Mouse (Mus musculus): ENCODE results near the gene Socs1. TPM values are rescaled to one million over a fixed set of nuclear protein-coding genes. Genes with fewer than 3 reads are reported as not detected.
"Not testable (repeated sequence)": the region's sequence is repeated elsewhere in the genome, so short reads cannot be mapped to it uniquely, and the experiment has no call there.

The Socs1 gene
- under 1 TPM; 0.32 to 0.41 (median 0.36) TPM for total RNA-seq (2022)

DNA sequence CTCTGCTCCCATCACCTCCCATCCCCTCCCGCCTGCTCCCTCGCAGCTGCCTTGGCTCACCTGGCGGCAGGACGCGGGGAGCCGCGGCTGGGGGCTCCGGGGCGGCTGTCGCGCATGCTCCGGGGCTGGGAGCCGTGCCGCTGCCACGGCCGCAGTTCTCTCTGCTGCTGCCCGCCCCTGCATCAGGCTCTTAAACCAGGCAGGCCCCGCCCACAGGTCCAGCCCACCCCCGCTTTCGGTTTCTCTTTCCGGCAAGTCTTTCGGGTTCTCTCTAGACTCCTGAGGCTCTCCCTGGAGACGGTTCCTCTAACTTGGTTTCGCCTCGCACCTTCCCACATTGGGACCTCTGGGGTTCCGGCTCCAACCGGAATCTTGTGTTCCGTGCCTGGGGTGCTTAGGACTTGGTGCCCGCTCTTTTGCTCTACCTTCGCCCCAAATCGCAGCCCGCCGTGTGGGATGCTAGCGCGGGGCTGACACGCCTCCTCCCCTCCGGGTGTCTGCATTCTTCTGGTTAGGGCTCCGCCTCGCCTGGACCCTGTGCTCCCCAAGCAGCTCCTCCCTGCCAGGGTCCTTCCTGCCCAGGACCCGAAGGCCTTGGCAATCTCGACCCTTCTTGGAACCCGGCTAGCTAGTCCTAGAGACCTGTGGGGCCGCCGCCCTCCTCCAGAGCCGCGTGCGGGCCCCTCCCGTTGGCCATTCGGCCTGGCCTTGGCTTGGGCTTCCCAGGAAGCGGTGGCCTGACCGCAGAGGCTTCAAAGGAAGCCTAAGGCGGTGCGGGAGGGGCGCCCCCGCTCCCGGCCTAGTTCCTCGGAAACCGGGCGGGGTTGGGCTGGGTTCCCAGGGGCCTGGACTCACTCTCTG is at the start of gene Socs1:
TSS of gene Socs1 (minus strand) at position 166 of the 861 bp plus-strand sequence.
- DNase-seq (ENCODE audit: low spot score): peak; percentile 88

DNA sequence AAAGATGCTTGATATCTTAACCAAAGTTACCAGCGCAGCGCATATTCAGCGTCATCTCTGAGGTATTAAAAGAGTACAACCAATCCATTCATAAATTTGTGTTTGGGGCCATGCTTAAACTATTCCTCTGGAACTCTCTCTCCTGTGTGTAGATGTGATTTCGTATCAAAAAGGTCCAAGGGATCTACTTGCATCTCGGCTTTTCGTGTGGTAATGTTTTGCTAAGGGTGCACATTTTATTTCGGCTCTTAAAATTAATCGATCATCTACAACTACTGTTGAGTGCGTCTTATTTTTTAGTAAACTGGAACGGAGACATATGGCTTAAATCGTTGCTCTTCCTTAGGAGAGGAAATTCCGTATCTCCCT is 49.2 kb upstream of the Socs1 start:
- no peak for DNase-seq (ENCODE audit: low spot score)

DNA sequence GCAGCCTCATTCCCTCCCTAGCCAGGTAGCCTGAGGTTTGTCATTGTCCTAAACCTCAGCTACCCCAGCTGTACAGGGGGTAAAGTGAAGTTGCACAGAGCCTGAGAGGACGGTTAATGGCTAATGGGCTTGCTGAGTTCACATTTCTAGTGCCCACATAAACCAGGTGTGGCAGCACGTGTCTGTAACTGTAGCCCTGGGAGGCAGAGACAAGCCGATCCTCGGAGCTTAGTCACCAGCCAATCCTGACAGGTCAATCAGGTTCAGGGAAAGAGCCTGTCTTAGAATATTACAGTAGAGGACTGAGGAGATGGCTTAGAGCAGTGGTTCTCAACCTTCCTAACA is 43.1 kb upstream of the Socs1 start:
- DNase-seq (ENCODE audit: low spot score): no peak

DNA sequence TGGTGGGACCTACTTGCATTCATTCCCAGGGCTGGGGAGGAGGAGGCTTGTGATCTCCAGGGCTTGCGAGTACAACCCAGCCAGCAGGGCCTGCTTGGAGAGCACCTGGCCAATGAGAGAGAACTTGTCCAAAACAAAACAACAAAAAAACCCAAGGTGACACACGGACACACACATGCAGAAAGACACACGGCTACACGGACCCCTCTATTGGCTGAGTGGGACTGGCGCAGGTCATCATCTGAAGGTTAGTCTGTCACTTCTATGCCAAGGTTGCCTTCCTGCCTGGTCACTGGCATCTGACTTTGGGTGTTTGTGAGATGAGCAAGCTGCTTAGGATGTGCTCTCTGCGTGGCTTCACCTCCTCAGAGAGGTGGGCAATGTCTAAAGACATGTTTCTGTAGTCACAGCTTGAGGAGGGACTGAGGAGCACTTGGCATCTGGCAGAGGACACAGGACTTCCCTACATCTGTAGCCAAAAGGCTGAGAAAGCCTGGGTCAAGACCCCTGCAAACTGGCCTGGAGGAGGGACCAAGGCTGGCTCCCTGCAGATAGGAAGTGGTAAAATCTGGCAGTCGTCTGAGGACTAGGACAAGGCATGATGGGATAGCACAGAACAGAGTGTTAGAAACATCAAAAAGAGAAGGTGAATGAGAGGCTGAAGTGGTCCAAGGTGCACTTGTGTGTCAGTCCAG is 42.6 kb upstream of the Socs1 start:
- no peak for DNase-seq (ENCODE audit: low spot score)

DNA sequence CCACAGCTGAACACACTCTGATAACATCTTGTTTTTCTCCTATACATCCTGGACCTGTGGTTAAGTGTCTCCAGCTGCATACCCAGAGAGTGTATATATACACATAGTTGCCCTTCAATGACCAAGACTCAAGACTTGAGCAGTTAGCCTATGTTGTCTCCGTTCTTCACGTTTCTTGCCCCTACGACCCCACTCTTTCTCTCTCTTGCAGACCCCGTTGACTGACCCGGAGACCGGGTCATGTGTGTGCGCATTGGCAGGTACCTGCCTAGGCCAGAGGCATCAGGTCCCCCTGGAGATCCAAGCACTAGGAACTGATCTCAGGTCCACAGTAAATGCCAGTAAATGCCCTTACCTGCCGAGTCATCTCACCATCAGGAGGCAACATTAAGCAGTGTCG is 41.9 kb upstream of the Socs1 start:
- DNase-seq (ENCODE audit: low spot score): no peak

DNA sequence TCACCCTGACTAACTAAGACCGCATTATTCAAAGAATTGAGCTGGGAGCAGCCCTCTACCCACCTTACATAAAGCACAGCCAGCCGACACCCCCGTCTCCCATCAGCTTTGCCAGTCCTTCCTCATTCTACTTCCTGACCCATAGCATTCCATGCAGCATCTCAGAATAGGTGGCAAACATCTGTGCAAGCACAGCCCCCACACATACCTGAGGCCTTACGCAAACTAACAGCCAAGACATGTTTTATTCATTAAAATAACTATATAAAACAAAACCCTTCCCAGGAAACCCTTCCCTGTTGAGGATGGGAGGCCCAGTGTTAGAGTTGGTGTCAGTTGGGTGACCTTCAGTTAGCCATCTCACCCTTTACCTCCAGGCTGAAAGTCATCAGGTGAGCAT is 40.5 kb upstream of the Socs1 start:
- DNase-seq (ENCODE audit: low spot score): no peak

DNA sequence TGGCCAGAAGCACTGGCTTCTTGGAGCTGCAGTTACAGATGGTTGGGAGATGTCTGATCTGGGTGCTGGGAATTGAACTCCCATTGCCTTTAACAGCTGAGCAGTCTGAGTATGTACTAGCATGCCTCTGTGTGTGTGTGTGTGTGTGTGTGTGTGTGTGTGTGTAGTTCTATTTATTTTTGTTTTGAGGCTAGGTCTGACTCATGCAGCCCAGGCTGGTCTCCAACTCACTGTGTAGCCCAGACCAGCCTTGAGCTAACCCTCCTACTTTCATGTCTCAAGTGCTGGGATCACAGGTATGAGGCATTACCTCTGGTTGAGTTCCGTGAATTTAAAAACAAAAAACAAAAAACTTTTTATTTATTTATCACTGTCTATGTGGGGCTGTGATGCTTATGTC is 39.2 kb upstream of the Socs1 start:
- no peak for DNase-seq (ENCODE audit: low spot score)

DNA sequence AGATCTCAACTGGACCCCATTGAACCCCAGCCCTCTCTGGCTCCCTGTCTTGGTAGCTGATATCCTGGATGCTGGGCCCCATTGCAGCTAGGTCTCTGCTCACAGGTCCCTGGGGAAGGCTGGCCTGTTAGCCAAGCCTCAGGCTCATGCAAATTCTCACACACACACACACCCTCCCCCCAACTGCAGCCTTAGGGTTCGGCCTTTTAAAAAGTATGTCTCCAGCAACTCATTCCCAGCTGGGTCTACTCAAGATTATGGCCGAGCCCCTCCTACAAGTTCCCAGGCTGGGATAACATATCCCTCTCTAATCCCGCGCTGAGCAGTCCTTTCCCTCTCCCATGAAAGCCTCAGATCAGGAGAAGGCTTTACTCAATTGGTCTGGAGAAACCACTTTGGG is 36.1 kb upstream of the Socs1 start:
- DNase-seq (ENCODE audit: low spot score): peak; percentile 14

GRCm38 (mm10) chr16:10819966-10820365 is 34.6 kb upstream of the Socs1 start:
- no peak for DNase-seq (ENCODE audit: low spot score)

DNA sequence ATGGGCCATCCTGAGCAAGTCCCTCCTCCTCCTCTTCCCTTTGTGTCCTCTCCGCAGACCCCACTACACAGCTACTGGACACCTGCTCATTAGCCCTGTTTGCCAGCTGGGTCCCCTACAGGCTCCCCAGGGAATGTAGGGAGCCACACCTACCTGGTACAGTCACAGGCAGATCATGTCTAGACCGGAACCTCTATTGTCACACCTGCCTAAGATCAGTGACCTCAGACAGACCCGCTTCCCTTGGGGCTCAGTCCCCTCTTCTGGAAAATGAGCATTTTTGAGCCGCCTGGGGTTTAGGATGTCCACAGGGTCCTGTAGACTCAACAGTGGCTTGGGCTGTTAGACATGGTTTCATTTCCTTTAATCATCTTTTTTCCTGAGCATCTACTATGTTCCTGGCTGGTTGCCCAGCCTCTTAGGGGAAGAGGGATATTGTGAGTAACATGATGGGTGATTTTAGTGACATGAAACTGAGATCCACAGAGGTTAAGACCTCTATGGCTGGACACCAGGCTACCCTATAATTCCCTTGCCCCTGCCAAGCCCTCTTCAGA is 33.3 kb upstream of the Socs1 start:
- no peak for DNase-seq (ENCODE audit: low spot score)

GRCm38 (mm10) chr16:10814864-10815263 is 29.5 kb upstream of the Socs1 start:
- no peak for DNase-seq (ENCODE audit: low spot score)

DNA sequence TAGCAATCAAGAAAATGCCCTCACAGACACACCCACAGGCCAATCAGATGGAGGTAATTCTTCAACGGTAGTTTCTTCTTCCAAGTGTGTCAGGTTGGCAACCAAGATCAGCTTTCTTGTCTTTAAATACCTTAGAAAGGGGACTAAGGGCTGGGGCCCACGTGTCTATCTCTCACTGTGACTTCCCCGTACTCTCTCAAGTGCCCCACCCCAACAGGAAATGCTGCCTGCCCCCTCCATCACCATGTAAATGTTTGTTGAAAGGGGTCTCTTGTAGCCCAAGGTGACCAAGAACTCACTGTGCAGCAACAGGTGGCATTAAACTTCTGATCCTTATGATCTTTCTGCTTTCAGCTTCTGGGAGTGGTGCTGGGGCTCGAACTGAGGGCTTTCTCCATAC is 28.4 kb upstream of the Socs1 start:
- DNase-seq (ENCODE audit: low spot score): no peak

DNA sequence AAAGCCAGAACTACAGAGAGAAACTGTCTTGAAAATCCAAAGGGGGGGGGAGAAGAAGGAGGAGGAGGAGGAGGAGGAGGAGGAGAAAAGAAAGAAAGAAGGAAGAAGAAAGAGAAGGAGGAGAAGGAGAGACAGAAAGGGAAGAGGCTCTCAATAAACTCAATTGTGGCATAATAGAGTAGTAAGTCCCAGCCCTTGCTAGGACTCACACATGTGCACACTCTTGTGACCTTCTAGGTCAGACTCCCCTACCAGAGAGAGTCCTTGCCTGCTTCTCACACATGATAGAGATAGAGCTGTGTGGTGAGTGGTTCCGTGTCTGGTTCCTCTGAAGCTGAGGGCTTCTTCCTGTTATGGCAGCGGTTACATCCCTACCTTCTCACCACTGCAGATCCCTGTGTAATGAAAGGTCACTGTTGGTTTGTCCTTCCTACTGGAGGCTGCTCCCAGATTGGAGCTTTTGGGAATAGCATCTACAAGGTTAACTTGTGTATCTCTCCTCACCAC is 27.6 kb upstream of the Socs1 start, which contains the start of gene Gm11172:
TSS of gene Gm11172 (plus strand) at position 51 of the 507 bp plus-strand sequence.
- DNase-seq (ENCODE audit: low spot score): no peak

DNA sequence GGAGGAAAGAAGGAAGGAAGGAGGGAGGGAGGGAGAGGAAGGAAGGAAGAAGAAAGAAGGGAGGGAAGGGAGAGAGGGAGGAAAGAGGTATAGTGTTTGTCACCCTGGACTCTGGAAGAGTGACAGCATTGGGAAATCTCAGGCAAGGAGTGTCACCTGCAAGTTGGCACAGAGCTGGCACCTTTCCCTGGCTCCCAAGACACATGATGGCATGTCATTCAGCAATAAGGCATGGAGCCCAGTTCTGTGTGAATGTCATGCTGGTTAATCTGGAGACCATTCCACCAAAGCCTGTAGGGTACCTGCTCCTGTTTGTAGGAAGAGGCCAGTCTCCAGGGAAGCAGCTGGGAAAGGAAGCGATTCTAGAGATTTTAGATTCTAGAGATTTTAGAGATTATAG is 25.0 kb upstream of the Socs1 start:
- no peak for DNase-seq (ENCODE audit: low spot score)

DNA sequence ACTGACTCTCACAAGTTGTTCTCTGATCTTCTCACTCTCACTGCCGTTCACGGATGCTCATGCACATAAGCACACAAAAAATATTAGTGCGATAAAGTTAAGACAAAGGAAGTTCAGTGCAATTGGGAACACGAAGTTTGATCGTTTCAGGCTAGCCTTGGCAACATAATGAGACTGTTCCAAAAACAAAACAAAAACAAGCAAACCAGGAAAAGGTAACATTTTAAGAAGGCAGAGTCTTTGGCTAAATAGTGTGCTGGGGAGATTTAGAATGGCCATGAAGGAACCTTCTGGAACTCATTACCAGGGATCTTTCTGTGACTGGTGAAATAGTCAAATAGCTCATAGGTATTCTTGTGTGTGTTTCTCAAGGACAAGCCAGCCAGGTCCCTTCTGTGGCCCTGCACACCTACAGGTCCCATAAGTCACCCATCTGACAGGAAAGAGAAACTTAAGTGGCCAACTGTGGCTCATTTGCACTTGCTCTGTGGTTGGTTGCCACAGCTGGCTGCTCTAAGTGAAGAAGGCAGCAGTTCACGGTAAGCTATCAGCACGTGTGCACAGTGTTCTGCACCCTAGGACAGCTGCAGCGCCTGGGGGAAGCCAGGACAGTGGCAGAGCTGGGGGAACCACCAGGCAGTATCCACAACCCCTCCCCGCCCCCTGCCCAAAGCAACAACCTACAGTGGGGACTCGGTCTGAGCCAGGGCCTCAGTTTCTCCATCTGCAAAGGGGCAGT is 20.6 kb upstream of the Socs1 start, which contains the start of gene Prm1:
TSS of gene Prm1 (minus strand) at position 51 of the 739 bp plus-strand sequence.
- no peak for DNase-seq (ENCODE audit: low spot score)

DNA sequence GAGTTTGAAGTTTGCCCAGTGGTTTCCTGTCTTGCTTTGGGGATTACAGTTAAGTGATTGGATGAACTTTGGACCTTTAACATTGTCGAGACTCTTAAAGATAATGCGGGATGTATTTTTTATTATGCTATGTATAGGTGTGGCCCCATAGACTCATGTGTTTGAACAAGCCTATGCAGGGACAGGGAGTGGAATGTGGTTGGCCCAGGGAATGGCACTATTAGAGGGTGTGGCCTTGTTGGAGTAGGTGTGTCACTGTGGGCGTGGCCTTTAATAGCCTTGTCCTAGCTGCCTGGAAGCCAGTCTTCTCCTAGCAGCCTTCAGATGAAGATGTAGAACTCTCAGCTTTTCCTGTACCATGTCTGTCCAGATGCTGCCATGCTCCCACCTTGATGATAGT is 17.1 kb upstream of the Socs1 start:
- DNase-seq (ENCODE audit: low spot score): not testable (repeated sequence)

DNA sequence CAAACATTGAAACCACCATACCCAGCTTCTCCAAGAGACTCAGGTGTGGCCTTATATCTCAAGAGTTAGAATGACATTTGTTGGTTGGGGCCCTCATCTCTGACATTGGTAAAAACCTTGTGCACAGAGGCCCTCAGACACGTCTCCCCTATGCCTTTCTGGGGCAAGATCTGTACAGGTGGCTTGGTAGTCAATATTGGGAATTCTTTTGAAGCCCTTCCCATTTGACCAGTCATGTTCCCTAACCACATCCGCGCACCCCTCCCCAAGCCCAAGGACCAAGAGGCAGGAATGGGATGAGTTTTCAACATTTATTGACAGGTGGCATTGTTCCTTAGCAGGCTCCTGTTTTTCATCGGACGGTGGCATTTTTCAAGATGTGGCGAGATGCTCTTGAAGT is 10.7 kb upstream of the Socs1 start, which contains the start of gene Prm2:
TSS of gene Prm2 (minus strand) at position 101 of the 400 bp plus-strand sequence.
- DNase-seq (ENCODE audit: low spot score): no peak

GRCm38 (mm10) chr16:10790702-10791101 is 5.4 kb upstream of the Socs1 start, which contains the start of gene Prm3:
Gene Prm3 (minus strand): TSS chr16:10790914.
- DNase-seq (ENCODE audit: low spot score): no peak

- DNase-seq (ENCODE audit: low spot score): no peak
Observed at GRCm38 (mm10) chr16:10788866-10789265, 3.5 kb upstream of the Socs1 start.

GRCm38 (mm10) chr16:10788271-10788670 is 2.9 kb upstream of the Socs1 start, which contains the start of gene Tnp2:
Gene Tnp2 (minus strand): TSS chr16:10788660.
- no peak for DNase-seq (ENCODE audit: low spot score)

GRCm38 (mm10) chr16:10787548-10788058 is 2.3 kb upstream of the Socs1 start:
- DNase-seq (ENCODE audit: low spot score): no peak
